22 mouse cellular contexts compared by ENCODE assay signal in genomic region chr4:84449246-84450005, GRCm38 (mm10).
DNase-seq lines count a peak whose midpoint lies in the region; ATAC-seq and TF ChIP-seq lines count a peak whose summit lies in the region.
"Had no signal": no experiment of that assay in that cellular context is flagged by ENCODE, and none has a peak within 500 bp of the region (broad histone marks: within the 10 kb centered on the region; RNA-seq: fewer than 3 reads in every experiment).

No protein-coding gene starts in this region.

- H3K4me1 ChIP-seq in kidney, embryonic 14.5 days (ENCODE audit: control insufficient read depth, insufficient read depth, low read length), result peaks cover 1% of the 10 kb centered on the region
- H3K4me1 ChIP-seq in limb, embryonic 12.5 days (replicated peaks), result peaks cover 30% of the 10 kb centered on the region
- peaks cover 50% of the 10 kb centered on the region for H3K4me1 ChIP-seq in limb, embryonic 10.5 days
- H3K4me1 ChIP-seq: heart, embryonic 10.5 days had no signal

- WGBS in kidney, embryonic 14.5 days, result 71% methylated on average over 7 of the region's 7 CpGs
- WGBS in limb, embryonic 12.5 days, result 40% methylated on average over 7 of the region's 7 CpGs
- 65% methylated on average over 7 of the region's 7 CpGs for WGBS in limb, embryonic 10.5 days

- H3K4me3 ChIP-seq in kidney, embryonic 14.5 days (ENCODE audit: low read length), result no peak overlapping the region
- no peak overlapping the region for H3K4me3 ChIP-seq in limb, embryonic 12.5 days (replicated peaks)
- no peak overlapping the region for H3K4me3 ChIP-seq in limb, embryonic 10.5 days
- no peak overlapping the region for H3K4me3 ChIP-seq in gastrocnemius, adult 2 months
- H3K4me3 ChIP-seq: embryonic facial prominence, embryonic 10.5 days; forebrain, embryonic 13.5 days; heart, embryonic 10.5 days had no signal

- H3K9ac ChIP-seq in kidney, embryonic 14.5 days (ENCODE audit: low read depth, low read length), result no peak overlapping the region
- no peak overlapping the region for H3K9ac ChIP-seq in limb, embryonic 12.5 days (replicated peaks)
- H3K9ac ChIP-seq: forebrain, embryonic 13.5 days; forebrain, postnatal 0 days had no signal

- ATAC-seq in kidney, embryonic 14.5 days (ENCODE audit: low FRiP score, low TSS enrichment), result no peak
- ATAC-seq in limb, embryonic 12.5 days (ENCODE audit: insufficient number of reproducible peaks, insufficient read depth, low FRiP score, low TSS enrichment, low read depth), result no peak
- ATAC-seq: CD4-positive, CD25-positive, alpha-beta regulatory T cell, adult 4 months; forebrain, embryonic 13.5 days; forebrain, postnatal 0 days had no signal

- no peaks in the 10 kb centered on the region for H3K36me3 ChIP-seq in kidney, embryonic 14.5 days (ENCODE audit: control insufficient read depth, insufficient read depth, low read length)
- no peaks in the 10 kb centered on the region for H3K36me3 ChIP-seq in limb, embryonic 12.5 days
- H3K36me3 ChIP-seq in limb, embryonic 10.5 days, result no peaks in the 10 kb centered on the region
- H3K36me3 ChIP-seq: embryonic facial prominence, embryonic 10.5 days; G1E; heart, embryonic 10.5 days had no signal

- peak; percentile 40 for DNase-seq in kidney, adult 11 months
- no peak for DNase-seq in limb, embryonic 10.5 days (ENCODE audit: low spot score)
- peak; percentile 32 to 39 for DNase-seq in kidney, postnatal 25 days
- no peak for DNase-seq in gastrocnemius, adult 2 months
- no peak for DNase-seq in heart, adult 8-10 months (ENCODE audit: low spot score)
- DNase-seq: adrenal gland, adult 8-10 months; adrenal gland, postnatal 36 days; B cell, adult 2 months; cerebellum, adult 2 months; cerebellum, postnatal 10 days; forebrain, postnatal 0 days; gastrocnemius, postnatal 36 days; heart, adult 11 months; heart, postnatal 10 days; heart, postnatal 4 days had no signal

- H3K4me2 ChIP-seq in kidney, embryonic 14.5 days (replicated peaks; ENCODE audit: low read depth, low read length), result no peak overlapping the region
- no peak overlapping the region for H3K4me2 ChIP-seq in limb, embryonic 12.5 days
- H3K4me2 ChIP-seq: forebrain, embryonic 13.5 days had no signal

- H3K27ac ChIP-seq in kidney, embryonic 14.5 days (ENCODE audit: low read depth, low read length), result no peak overlapping the region
- H3K27ac ChIP-seq in limb, embryonic 12.5 days, result 0 out of 2 replicates have a peak overlapping the region, but pooled peaks have one; percentile 8
- no peak overlapping the region for H3K27ac ChIP-seq in limb, embryonic 10.5 days
- H3K27ac ChIP-seq in gastrocnemius, adult 2 months, result no peak overlapping the region
- H3K27ac ChIP-seq: embryonic facial prominence, embryonic 10.5 days; forebrain, embryonic 13.5 days; heart, embryonic 10.5 days had no signal

- no peak for TF ChIP-seq CTCF in gastrocnemius, adult 2 months (IDR thresholded peaks at IDR 0.05)

- H3K9me3 ChIP-seq in kidney, embryonic 14.5 days (ENCODE audit: control insufficient read depth, low read length), result no peaks in the 10 kb centered on the region
- H3K9me3 ChIP-seq in limb, embryonic 12.5 days, result no peaks in the 10 kb centered on the region
- no peaks in the 10 kb centered on the region for H3K9me3 ChIP-seq in limb, embryonic 10.5 days (replicated peaks)
- H3K9me3 ChIP-seq: embryonic facial prominence, embryonic 10.5 days; forebrain, embryonic 13.5 days; heart, embryonic 10.5 days had no signal

- no peaks in the 10 kb centered on the region for H3K27me3 ChIP-seq in kidney, embryonic 14.5 days (ENCODE audit: control insufficient read depth, insufficient read depth, low read length)
- no peaks in the 10 kb centered on the region for H3K27me3 ChIP-seq in limb, embryonic 12.5 days
- no peaks in the 10 kb centered on the region for H3K27me3 ChIP-seq in limb, embryonic 10.5 days (ENCODE audit: low read depth, poor library complexity, severe bottlenecking)
- H3K27me3 ChIP-seq: forebrain, embryonic 13.5 days had no signal

- intact Hi-C loops in gastrocnemius, adult 2 months (cut with DNase I), result no loop called here

Comparison
In these comparisons a context has a peak if more than half of its experiments do, and no peak if none do; other contexts are left out.
1. DNase-seq: peak in kidney, adult 11 months (single experiment) and kidney, postnatal 25 days (2 of 2); none in limb, embryonic 10.5 days (single experiment), gastrocnemius, adult 2 months (single experiment) and heart, adult 8-10 months (single experiment).